Mouse (Mus musculus): ENCODE measurements around the gene Pecam1. TPM values are rescaled to one million over a fixed set of nuclear protein-coding genes. Genes with fewer than 3 reads are reported as not detected.
"Not testable (repeated sequence)": the region's sequence is repeated elsewhere in the genome, so short reads cannot be mapped to it uniquely, and the experiment has no call there.

The Pecam1 gene
- total RNA-seq, 1 experiment from 2014 or later = 110 TPM

DNA sequence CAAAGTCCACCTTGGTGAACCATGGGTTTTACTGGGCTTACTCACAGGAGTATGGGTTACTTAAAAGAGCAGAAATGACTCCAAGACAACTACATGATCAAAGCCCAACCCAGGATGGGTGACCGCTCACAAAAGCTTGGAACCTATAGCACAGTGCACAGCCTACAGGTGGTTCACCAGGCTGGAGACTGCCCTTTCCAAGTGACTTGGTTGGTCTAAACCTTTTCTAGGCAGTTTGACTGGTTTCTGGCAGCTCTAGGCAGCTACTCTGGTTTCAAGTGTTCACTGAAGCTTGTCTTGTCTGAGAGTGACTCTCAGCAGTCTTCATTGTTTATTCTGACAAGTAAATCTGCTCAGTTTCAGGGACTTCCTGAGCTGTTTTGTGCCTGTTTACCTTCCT is 20.8 kb downstream of the Pecam1 start:
- no peak for DNase-seq

DNA sequence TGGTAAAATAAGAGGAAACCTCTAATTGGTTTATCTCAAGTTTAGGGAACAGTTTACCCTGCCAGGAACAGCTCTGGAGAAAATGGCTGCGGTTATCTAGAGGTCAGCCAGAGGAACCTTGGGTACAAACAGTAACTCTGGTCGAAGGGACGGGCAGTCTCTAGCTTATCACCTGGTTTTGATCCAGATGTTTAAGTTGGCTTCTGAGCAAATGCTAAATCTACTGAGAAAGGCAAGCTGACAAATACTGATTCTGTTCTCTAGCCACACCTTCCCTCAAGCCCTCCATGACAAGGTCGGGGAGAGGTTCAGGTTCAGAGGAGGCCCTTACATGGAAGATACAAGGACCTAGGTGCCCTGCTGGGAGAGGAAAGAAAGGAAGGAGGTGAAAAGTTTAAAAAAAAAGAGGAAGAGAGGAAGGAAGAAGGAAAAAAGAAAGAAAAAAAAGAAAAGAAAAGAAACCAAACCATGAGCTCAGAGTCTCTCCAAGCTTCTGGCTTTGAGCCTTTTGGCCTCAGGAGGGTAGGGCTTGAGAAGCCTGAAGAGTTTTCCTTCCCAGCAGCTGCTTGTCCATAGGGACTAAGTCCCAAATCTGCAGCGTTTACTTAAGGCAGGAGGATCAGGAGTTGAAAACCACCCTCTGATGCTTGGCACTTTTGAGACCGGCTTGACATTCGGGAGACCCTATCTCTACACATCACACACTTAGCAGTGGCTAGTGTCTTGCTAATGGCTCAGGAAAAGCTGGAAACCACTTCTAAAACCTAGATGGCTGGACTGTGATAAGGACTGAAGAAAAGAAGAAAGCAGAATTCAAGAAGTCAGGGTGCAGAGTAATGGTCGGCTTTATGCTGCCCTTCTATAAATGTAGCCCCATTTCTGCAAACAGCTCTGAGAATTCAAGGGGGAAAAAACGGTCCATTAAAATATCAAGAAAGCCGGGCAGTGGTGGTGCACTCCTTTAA is 21.7 kb downstream of the Pecam1 start:
- no peak for DNase-seq

DNA sequence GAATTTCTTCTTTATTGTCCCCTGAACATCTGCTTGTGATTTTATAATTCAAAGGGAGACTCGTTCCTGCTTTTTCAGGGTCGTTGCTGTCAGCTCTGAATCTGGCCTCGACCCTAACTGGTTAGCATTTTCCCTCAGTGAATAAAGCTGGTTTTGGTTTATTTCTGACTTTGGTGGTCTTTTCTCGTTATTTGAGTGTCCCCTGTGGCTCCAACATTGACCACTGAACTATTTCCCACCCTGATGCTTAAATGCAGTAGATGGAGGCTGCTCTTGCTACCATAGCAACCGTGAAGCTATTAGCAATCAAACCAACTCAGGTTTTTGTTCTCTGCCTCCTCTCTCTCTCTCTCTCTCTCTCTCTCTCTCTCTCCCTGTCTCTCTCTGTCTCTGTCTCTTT is 22.5 kb downstream of the Pecam1 start:
- DNase-seq = no peak

DNA sequence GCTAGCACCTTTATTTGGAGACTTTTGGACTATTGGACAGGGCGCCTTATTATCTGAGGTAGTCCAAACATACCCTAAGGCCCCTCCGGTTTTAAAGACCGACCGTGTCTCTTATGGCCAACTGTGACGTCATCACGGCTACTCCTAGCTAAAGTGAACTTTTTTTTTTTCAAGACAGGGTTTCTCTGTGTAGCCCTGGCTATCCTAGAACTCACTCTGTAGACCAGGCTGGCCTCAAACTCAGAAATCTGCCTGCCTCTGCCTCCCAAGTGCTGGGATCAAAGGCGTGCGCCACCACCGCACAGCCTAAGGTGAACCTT is 25.6 kb downstream of the Pecam1 start:
- not testable (repeated sequence) for DNase-seq

DNA sequence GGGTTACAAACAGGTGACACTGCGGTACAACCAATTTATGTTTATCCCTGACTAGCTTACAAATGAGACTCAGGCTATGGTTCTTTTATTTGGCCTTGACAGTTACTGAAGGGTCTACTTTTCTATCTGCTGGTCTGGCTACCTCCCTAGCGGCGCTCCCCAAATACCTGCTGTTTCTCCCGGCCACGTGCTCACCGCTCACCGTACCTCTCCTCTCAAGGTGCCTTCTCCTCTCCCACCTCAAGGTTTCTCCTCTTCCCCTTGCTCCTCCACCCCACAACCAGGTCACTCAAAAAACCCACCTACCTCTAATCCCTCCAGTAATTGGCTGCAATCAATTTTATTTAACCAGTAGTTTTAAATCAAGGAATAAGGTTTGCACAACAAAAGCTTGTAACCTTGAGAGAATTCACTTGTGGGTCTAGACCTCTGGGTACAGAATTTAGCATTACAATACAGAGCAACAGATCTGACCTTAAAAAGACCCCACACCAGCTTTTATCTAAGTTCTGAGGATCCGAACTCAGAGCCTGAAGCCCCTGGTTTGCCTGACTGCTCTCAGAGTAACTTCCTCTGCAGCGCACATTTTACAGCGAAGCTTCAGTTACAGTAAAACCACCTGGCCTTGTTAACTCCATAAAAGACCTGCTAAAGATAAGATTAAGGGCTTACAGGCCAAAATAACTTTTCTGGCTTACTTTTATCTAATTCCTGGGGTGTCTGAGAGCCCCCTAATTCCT is 26.1 kb downstream of the Pecam1 start:
- no peak for DNase-seq

DNA sequence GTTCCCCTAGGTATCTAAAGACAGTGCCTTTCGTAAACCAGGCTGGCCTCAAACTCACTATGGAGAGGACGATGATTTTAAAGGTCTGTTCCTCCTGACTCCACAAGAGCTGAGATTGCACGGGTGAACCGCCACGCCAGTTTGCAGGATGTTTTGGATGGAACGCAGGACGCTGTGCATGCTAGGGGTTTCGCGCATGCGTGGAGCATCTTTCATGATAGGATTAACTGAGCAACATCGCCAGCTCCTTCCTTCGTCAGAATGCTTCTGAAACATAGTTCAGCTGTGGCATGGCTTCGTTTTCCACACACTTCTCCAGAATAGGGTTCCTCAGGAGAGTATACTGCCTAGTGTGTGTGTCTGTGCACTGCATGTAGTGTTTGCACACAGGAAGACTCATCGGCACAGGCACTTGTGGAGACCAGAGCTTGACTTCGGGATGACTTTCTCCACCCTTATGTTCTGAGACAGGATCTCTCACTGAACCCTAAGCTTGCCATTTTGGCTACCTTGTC is 26.8 kb downstream of the Pecam1 start:
- DNase-seq = no peak

DNA sequence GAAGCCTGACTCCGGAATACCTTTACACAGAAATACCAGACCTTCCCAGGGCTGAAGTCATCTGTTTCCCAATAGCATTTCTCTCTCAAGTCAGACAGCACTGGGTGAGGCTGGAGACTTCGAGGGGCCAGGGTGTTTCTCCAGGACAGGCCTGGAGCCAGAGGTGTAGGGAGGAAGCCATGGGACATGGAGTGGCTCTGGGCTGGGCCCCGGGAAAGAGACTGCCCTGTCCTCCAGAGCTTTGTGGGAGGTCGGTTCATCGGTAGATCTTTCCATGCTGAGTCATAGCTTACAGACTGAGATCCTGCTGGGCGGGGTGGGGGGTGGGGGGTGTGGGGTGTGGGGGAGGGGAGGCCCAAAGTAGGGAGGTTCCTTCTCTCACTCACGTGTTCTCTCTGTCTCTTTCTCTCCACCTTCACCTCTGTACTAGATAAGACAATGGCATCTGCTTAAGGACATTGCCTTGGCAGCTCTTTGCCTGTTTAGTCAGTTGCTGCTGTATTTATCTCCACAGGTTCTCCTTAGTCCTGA is 27.5 kb downstream of the Pecam1 start:
- peak; percentile 60 for DNase-seq

DNA sequence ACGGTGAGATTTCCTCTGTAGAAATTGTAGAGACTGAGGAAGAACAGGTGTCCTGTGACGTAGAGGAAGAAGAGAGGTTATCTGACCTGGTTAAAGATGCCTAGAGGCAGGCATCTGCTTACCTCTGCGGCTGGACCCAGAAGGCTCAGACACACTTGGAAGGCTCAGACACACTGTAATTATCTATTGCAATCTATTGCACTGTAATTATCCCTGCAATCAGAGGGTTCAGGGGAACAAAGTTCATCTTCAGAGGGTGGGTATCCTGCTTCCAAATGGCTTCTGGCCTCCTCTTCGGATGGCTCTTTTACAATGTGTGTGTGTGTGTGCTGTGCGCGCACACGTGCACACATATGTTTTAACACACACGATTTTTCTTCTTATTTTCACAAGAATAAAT is 30.0 kb downstream of the Pecam1 start:
- no peak for DNase-seq

DNA sequence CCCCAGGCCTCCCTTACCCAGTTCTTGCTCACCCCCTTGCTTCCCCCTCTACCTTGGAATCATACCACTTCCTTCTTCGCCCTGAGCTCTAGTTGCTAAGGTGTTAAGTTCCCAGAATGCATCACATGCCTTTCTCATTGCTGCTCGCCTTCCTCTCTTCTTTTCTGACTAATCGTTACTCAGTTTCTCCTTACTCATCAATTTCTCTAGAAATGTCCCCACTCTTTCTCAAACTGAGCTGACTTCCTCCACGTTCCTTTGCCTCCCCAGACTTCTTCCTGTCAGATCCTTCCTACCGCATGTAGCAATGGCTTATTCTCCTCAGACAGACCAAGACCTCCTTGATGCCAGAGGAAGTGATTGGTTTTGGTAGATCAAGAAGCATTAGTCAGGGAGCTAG is 33.9 kb downstream of the Pecam1 start:
- no peak for DNase-seq

DNA sequence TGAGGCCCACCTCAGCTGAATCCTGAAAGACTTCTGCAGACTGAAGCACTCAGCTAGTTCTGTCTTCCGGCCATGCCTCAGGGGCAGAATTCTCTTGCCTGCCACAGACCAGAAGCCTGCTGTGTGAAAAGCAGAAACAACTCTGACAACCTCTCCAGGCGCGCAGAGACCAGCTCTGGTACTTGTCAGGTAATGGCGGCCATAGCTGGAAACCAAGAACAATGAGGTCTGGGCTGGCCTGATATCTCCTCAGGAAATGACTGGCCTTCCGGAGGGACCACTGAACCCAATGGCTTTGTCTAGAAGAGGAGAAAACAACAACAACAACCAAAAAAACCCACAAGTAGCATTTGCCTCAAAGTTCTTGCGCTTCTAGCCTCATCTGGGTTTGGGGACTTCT is 35.4 kb downstream of the Pecam1 start:
- DNase-seq = peak; percentile 35

DNA sequence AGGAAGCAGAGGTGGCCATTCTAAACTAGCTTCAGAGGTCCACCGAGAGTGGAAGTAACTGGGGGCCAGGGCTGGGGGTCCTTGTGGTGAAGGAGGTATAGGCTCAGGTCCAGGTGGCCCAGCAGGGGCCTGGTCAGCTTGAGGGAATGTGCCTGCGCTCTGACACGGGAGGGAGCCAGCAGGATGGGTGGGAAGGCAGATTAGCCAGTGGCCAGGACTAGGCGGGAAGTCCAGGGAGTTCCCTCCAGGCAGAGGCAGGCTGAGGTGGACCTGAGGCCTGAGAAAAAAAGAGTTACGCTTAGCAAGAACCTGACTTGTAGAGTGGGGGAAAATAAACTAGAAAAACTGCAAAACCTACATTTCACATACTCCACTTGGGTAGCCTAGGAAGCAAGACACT is 39.6 kb downstream of the Pecam1 start:
- no peak for DNase-seq

DNA sequence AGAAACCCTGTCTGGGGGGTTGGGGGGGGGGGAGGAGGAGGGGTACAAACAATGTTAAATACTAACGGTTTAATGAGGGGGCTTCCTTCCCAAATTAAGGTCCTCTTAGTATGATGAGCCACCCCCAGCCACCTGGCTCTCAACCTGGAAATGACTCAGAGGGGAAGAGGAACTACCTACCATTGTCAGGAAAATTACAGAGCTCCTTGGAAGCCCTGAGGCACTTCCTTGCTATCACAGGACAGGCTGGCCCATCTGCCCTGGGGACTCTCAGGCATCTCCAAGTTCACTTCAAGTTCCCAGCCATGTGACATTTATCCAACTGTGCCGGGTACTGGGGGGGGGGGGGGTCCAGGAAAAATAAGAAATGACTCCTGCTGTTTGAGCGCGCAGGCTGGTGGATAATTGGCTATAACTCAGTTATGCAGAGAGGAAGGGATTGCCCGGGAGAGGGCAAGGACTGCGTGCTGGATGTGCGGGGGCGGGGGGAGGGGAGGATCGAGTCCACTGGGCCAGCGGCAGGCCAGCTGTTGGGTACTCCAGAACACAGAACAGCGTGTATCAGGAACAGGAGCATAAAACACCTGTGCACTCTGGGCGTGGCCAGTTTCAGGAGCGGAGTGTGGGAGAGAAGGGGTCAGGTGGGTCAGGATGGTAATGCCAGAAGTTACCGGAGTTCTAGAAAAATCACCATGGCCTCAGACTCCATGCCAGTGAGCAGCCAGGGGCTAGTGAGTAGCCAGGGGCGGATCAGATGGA is 41.0 kb downstream of the Pecam1 start:
- DNase-seq = peak; percentile 30

DNA sequence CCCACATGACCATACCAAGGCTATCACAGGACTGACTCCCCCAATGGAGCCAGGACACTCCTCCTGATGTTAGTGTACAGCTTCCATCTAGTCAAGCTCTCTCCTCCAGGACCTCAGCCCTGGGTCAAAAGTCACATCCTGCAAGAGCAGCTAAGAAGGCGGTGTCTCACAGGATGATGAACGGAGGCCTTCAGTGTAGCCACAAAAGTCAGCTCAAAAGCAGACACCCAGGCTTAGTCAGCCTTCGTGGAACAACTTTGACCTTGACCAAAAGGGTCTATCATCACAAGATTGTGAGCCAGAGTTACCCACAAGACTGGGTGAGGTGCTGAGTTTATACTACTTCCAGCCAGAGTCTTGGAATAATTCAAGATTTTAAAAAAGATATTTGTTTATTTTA is 42.6 kb downstream of the Pecam1 start:
- peak; percentile 53 for DNase-seq

DNA sequence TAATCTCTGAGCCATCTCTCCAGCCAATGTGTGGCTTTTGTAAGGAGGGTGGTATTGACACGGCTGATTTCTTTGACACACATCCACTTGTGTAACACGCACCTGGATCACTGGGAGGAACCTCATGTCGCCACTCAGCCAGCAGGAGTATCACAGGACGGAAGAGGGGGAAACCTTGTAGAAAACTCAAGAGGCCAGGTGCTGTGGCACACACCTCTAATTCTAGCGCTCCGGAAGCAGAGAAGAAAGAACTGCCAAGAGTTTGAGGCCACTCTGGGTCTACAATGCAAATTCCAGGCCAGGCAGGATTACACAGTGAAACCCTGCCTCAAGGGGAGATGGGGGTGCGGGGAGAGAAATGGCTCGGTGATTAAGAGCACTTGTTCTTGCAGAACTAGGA is 43.3 kb downstream of the Pecam1 start:
- no peak for DNase-seq

DNA sequence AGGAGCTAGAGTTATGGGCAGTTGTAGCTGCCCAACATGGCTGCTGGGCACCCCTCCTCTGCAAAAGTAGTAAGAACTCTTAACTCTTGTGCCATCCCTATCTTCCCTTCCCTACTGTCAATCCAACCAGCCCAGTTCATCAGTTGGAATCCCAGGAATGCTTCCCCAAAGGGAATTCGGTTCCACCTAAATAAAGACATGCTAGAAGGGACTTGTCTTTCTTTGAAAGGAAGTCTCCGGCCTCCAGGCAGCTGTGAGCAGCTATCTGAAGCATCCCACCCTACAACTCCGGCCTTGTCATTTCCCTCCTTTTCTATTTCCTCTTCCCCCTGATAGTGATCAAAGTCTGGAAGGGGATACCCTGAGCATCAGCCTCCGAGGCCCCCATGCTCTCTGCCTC is 44.2 kb downstream of the Pecam1 start:
- DNase-seq = no peak

DNA sequence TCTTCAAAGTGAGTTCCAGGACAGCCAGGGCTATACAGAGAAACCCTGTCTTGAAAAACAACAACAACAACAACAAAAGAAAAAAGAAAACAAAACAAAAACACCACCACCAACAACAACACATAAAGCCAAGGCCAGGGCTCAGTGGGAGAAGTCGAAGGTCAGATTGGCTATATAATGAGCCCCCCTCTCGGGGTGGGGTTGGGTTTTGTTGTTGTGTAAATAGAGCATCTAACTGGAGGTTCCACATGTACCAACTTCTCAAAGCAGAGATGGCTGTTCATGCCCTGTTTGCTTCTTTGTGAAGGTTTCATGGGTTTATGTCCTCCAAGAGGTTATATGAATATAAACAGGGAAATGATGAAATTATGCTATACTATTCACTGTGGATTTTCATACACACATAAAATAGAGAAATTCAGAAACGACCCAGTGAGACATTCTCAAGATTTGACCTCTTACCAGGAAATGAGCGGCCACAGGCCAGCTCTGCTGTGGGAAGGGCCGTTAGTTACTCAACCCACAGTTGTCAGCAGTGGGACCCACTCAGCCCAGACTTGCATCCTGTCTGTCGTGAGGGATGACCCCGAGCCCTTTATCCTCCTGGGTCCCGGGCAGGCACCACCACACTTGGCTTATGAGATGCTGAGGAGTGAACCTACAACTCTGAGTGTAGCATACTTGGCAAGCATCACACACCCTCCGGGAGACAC is 45.9 kb downstream of the Pecam1 start:
- DNase-seq = no peak

DNA sequence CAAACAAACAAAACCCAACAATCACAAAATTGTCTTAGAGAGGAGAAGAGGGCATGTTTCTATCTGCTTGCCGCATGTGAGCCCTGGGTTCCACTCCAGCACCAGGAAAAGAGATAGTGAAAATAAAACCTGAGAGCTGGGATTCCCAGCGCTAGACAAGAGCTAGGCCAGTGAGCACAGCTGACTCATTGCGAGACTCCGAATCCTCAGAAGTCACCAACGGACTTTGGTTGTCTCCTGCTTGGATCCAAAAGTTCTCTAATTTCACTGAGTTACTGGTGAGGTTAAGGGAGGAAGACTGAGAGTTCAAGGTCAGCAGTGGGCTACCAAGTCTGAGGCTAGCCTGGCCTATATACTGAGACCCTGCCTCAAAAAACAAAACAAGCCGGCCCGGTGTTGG is 46.5 kb downstream of the Pecam1 start:
- DNase-seq = no peak

DNA sequence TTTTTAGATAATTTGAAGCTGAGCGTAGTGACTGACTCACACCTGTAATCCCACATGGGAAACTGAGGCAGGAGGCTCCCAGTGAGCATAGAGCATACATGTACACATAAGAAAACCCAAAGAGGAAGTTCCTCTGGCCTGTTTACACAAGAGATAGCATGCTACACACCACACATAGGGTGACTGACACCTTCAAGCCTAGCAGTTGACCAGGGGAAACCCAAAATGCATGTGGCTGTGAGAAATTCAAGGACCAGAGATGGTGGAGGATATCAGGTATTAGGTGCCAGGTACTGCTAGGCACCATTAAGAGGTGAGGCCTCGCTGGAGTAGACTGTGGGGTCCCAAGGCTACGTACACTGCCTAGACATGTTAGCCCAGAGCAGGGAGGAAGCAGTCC is 47.8 kb downstream of the Pecam1 start:
- DNase-seq = no peak

DNA sequence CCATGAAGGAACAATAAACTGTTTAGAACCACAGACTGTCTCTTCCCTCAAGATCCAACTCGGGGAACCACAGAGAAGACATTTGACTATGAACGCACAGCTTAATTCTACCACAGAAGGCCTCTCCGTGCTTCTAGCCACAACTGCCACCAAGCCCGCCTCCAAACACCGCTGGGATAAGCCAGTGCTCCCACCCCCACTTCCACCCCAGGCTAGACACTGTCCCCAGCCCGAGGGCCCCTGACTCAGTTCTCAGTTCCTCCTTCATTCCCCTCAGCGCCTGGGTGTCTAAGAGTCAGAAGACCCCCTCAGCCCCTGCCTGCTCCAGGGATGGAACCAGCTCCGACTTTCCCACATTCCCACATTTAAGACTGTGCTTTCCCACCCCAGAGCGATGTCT is 48.8 kb downstream of the Pecam1 start:
- no peak for DNase-seq

DNA sequence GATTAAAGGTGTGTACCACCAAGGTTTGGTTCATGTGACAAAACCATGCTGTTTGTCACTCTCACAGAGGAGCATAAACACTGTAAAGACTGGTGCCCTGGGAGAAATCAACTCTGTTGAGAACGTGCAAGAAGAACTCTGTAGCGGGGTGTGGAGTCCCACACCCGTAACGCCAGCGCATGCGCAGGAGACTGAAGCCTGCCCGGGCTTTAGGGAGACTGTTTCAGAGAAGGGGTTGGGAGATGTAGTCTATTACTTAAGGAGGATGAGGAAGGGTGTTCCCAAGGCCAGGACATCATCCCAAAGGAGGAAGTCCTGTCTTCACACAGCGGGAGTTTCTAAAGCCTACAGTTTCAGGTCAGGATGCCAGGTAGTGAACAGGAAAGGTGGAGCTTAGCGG is 51.3 kb downstream of the Pecam1 start:
- no peak for DNase-seq

DNA sequence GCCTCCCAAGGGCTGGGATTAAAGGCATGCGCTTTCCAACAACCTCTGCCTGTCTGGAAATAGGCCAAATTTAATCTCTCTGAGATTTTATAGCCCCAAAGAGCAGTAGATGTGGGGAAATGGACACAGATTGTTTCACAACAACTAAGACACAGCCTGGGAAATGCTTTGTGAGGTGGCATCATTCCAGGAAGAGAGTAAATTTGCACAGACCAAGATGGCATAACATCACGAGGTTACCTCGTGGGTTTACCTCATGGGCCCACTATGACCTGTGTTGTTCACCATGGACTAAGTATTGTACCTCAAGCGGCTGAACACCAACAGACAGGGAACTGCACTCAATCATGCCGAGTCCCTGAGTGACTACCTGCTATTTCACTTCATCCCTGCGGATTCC is 52.1 kb downstream of the Pecam1 start:
- DNase-seq = no peak

DNA sequence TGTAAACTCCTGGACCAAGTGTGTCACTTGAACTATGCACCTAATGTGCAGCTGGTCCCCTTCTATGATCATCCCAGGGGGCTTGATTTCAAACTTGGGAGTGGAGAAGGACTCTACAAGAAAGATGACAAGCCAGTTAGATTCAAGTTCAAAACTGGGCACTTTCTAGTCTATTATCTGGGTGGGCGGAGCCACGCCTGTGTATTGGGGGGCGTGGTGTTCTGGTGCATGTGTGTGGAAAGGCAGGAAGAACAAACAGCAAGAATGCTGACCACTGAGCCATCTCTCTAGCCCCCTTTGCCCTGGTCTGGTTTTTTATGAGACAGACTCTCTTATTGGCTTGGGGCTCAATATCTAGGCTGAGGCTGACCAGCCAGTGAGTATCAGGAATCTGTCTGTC is 54.5 kb downstream of the Pecam1 start:
- DNase-seq = no peak
